11 mouse cellular contexts compared by ENCODE assay signal in the genomic region with DNA sequence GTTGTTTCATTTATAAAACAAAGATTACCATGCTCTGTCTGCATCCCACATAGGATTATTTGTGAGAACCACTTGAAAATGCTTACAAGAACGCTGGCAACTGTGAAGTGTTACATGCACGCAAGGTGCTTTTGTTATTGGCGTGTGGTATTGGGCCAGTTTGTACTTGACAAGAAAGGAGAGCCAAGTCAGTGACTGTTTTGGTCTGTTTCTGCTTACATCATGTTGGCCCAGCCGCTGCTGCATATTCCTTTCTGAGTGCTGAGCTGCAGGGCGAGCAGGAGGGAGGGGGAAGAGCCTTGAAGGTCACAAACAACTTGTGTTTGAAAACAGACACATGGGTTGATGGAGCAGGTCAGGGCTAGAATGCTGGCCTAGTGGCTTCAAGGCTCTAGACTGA.
DNase-seq lines count a peak whose midpoint lies in the region; ATAC-seq and TF ChIP-seq lines count a peak whose summit lies in the region.
"Had no signal": no experiment of that assay in that cellular context is flagged by ENCODE, and none has a peak within 500 bp of the region (broad histone marks: within the 10 kb centered on the region; RNA-seq: fewer than 3 reads in every experiment).

No protein-coding gene starts in this region.

- H3K27ac ChIP-seq in kidney, embryonic 14.5 days (ENCODE audit: low read depth, low read length) = no peak overlapping the region
- H3K27ac ChIP-seq in lung, embryonic 14.5 days (ENCODE audit: low read depth) = no peak overlapping the region; the same call in 1 of the 2 replicates
- H3K27ac ChIP-seq: limb, embryonic 12.5 days; midbrain, embryonic 15.5 days had no signal

- no peaks in the 10 kb centered on the region for H3K27me3 ChIP-seq in kidney, embryonic 14.5 days (ENCODE audit: control insufficient read depth, insufficient read depth, low read length)
- no peaks in the 10 kb centered on the region for H3K27me3 ChIP-seq in lung, embryonic 14.5 days (ENCODE audit: insufficient read depth, low read length)
- H3K27me3 ChIP-seq: limb, embryonic 12.5 days; midbrain, embryonic 15.5 days had no signal

- peak; percentile 41 for DNase-seq in kidney, postnatal 10 days
- DNase-seq in ZHBTc4 (ENCODE audit: low read depth, low spot score) = peak; percentile 25
- peak; percentile 79 for DNase-seq in fat pad, adult 2 months (ENCODE audit: extremely low read depth, low read depth, low spot score)
- DNase-seq in lung, embryonic 14.5 days = peak; percentile 22
- DNase-seq in thymus, postnatal 4 days = no peak
- DNase-seq: thymus, postnatal 36 days had no signal

- no peak overlapping the region for H3K9ac ChIP-seq in kidney, embryonic 14.5 days (ENCODE audit: low read depth, low read length)
- H3K9ac ChIP-seq in lung, embryonic 14.5 days = no peak overlapping the region
- H3K9ac ChIP-seq: limb, embryonic 12.5 days; midbrain, embryonic 15.5 days had no signal

- H3K4me2 ChIP-seq in kidney, embryonic 14.5 days (replicated peaks; ENCODE audit: low read depth, low read length) = no peak overlapping the region
- H3K4me2 ChIP-seq in lung, embryonic 14.5 days = no peak overlapping the region
- H3K4me2 ChIP-seq: limb, embryonic 12.5 days; midbrain, embryonic 15.5 days had no signal

- no peak for TF ChIP-seq CTCF in lung, embryonic 14.5 days (IDR thresholded peaks at IDR 0.05; ENCODE audit: low read depth)

- H3K36me3 ChIP-seq in kidney, embryonic 14.5 days (ENCODE audit: control insufficient read depth, insufficient read depth, low read length) = no peaks in the 10 kb centered on the region
- no peaks in the 10 kb centered on the region for H3K36me3 ChIP-seq in lung, embryonic 14.5 days (ENCODE audit: insufficient read depth)
- H3K36me3 ChIP-seq: limb, embryonic 12.5 days; midbrain, embryonic 15.5 days had no signal

- no peaks in the 10 kb centered on the region for H3K9me3 ChIP-seq in kidney, embryonic 14.5 days (ENCODE audit: control insufficient read depth, low read length)
- H3K9me3 ChIP-seq in lung, embryonic 14.5 days (ENCODE audit: low read depth, low read length) = no peaks in the 10 kb centered on the region
- H3K9me3 ChIP-seq: limb, embryonic 12.5 days; midbrain, embryonic 15.5 days had no signal

- ATAC-seq in kidney, embryonic 14.5 days (ENCODE audit: low FRiP score, low TSS enrichment) = no peak
- ATAC-seq in lung, embryonic 14.5 days (ENCODE audit: insufficient read depth) = no peak
- no peak for ATAC-seq in megakaryocyte-erythroid progenitor cell, adult 5-6 weeks (replicated peaks; ENCODE audit: low FRiP score, low TSS enrichment, poor library complexity, severe bottlenecking)
- ATAC-seq: forebrain, embryonic 16.5 days; midbrain, embryonic 15.5 days had no signal

- 75% methylated on average over 5 of the region's 5 CpGs for WGBS in kidney, embryonic 14.5 days
- 57% methylated on average over 5 of the region's 5 CpGs for WGBS in lung, embryonic 14.5 days

- H3K4me1 ChIP-seq in kidney, embryonic 14.5 days (ENCODE audit: control insufficient read depth, insufficient read depth, low read length) = no peaks in the 10 kb centered on the region
- H3K4me1 ChIP-seq in lung, embryonic 14.5 days (ENCODE audit: insufficient read depth) = 0 out of 2 replicates have a peak, but pooled peaks cover 3% of the 10 kb centered on the region
- H3K4me1 ChIP-seq: midbrain, embryonic 15.5 days had no signal

- no peak overlapping the region for H3K4me3 ChIP-seq in kidney, embryonic 14.5 days (ENCODE audit: low read length)
- H3K4me3 ChIP-seq in lung, embryonic 14.5 days (ENCODE audit: low read depth, low read length) = no peak overlapping the region
- H3K4me3 ChIP-seq: limb, embryonic 12.5 days; midbrain, embryonic 15.5 days had no signal
